Mouse (Mus musculus): ENCODE results near the gene Gm10322.

DNA sequence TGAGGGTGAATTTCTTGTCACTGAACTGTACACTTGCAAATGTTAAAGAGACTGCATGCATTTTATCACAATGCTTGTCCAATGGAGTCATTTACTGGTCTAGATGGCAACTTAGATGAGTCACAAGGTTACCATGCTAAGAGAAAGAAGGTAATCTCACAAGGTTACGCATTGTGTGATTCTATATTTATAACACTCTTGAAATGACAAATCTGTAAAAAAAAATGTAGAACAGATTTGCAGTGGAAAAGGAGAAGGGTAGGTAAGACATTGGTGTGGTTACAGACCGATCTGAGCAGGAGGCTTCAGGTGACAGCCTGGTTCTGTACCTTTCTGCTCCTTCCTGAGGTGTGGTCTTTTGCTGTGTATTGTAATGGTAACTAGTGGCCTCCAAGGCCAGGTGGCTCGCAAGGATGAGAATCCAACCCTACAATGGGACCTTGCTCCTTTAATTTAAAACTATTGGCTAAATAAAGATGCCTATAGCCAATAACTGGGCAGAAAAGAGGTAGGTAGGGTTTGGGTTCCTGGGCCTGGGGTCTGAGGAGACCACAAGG is 35.2 kb upstream of the Gm10322 start:
- TF ChIP-seq JUN (IDR thresholded peaks at IDR 0.05; ENCODE audit: insufficient read depth, low read depth, low read length) (no peak; the same call in 1 of the 2 replicates), CTCF (conservative IDR thresholded peaks at IDR 0.05 in 1 of 2, IDR thresholded peaks at IDR 0.05 in 1 of 2; ENCODE audit: low read depth in 2 of 2, low read length in 2 of 2) (no peak), NELFE (IDR thresholded peaks at IDR 0.05; ENCODE audit: low read depth, low read length) (no peak), KAT2A (IDR thresholded peaks at IDR 0.05; ENCODE audit: insufficient replicate concordance, low read length) (no peak), ETS1 (conservative IDR thresholded peaks at IDR 0.05; ENCODE audit: low read depth, low read length) (peak; percentile 38; the same call in 1 of the 2 replicates), MAFK (IDR thresholded peaks at IDR 0.05; ENCODE audit: insufficient replicate concordance, low read length) (no peak), CHD2 (IDR thresholded peaks at IDR 0.05; ENCODE audit: low read length) (no peak), MAX (IDR thresholded peaks at IDR 0.05; ENCODE audit: low read length) (no peak)
